Mouse (Mus musculus) G1E (cell line): Measurements from ENCODE around the gene Otoa.

ENCODE experiments used
- CTCF ChIP-seq: IDR thresholded peaks from 2 replicates; pipeline ENCODE4 v1.5.1; 2012; ENCODE audit warnings: low read depth, low read length, inconsistent platforms, mixed read lengths
- GATA1 ChIP-seq: IDR thresholded peaks from 2 replicates; pipeline ENCODE4 v1.6.1; 2012; ENCODE audit warnings: borderline replicate concordance, low read length, inconsistent platforms, mixed read lengths
- GATA2 ChIP-seq: IDR thresholded peaks from 2 replicates; pipeline ENCODE4 v1.6.1; 2012; ENCODE audit warnings: low read depth, low read length, inconsistent platforms, borderline replicate concordance
- TAL1 ChIP-seq: conservative IDR thresholded peaks from 2 replicates; pipeline ENCODE4 v1.6.1; 2012; ENCODE audit warnings: low read depth, low read length, inconsistent platforms, mixed read lengths

- TF ChIP-seq CTCF (no peak), GATA2 (no peak), GATA1 (no peak), TAL1 (no peak)
Measured at GRCm38 (mm10) chr7:121077311-121077710, 4.1 kb upstream of the Otoa start.
